Mouse (Mus musculus) embryonic fibroblast, embryonic 13.5 days (primary cell): ENCODE results near the gene Eif3g.

Experiments used
- CTCF ChIP-seq: IDR thresholded peaks from 2 replicates; pipeline ENCODE4 v1.5.1; 2011; ENCODE audit warnings: mild to moderate bottlenecking, control low read depth, low read length, moderate library complexity, borderline replicate concordance; ENCODE audit not compliant: insufficient read depth
- POLR2A ChIP-seq: IDR thresholded peaks from 2 replicates; pipeline ENCODE4 v1.6.1; 2011; ENCODE audit warnings: low read depth, mild to moderate bottlenecking, control low read depth, low read length, moderate library complexity

DNA sequence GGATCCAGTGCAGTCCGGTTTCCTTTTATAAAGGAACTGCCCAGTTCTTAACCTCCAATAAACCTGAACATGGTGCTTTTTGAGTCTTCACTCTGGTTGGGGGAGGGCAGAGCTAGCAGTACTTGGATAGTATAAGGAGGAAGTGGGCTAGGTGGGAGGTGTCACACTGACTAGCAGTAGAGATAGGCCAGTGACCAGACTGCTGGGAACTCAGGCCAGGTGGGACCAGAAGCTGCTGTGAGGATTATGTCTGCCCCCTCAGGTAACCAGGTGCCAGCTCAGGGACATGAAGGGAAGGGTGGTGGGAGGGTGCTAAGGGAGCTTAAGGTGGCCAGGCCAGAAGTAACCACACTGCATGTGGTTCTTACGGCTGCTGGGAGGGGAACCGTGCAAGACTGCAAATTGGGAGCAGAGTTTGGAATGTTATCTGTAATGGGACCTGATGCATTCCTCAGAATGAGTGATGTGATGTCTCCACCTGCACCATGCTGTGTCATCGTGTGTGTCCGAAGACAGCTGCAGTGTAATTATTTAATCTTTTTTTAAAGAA lies 6.2 kb downstream of the Eif3g start:
- TF ChIP-seq CTCF: no peak
- peak; percentile 47 for TF ChIP-seq POLR2A
